8 mouse cellular contexts compared by ENCODE assay signal in the genomic region with DNA sequence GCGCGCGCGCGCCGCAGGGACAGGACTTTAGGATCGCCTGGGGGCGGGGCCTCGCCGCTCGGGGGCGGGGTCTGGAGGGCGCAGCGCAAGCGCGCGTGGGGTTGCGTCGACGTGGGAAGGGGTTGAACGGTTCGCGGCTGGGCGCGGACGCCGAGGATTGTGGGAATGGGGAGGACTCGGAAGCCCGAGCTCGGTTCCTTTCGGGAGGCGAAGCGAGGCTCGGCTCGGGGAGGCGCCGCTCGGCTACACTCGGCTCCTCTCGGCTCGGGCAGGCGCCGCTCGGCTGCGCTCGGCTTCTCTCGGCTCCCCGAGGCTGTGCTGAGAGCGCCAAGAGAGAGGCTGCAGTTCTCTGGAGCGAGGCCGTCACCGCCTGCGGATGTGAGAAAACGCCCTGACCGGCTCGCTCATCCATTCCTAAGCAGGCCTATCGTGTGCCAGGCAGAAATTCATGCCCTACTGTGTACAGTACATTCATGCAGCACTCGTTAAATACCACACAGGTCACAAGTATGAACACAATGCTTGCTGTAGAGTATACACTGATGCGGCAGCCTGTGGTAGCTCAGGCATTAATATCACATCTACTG. TPM values are rescaled to one million over a fixed set of nuclear protein-coding genes. Genes with fewer than 3 reads are reported as not detected.
DNase-seq lines count a peak whose midpoint lies in the region; ATAC-seq and TF ChIP-seq lines count a peak whose summit lies in the region.

Gene Gna11 (minus strand): TSS at position 30 of the 587 bp plus-strand sequence.

- H3K4me1 ChIP-seq in embryonic facial prominence, embryonic 13.5 days, result peaks cover 36% of the 10 kb centered on the region
- peaks cover 30% of the 10 kb centered on the region for H3K4me1 ChIP-seq in kidney, adult 2 months (ENCODE audit: control insufficient read depth, insufficient read depth, low read length)
- peaks cover 31% of the 10 kb centered on the region for H3K4me1 ChIP-seq in limb, embryonic 12.5 days (replicated peaks)
- H3K4me1 ChIP-seq in midbrain, embryonic 15.5 days, result peaks cover 37% of the 10 kb centered on the region
- H3K4me1 ChIP-seq in spleen, adult 2 months (ENCODE audit: control insufficient read depth, insufficient read depth, insufficient read length), result peaks cover 14% of the 10 kb centered on the region; the same call in 1 of the 2 replicates

- 2% methylated on average over 42 of the region's 59 CpGs for WGBS in embryonic facial prominence, embryonic 13.5 days
- WGBS in kidney, adult 2 months, result 1% methylated on average over 51 of the region's 59 CpGs
- WGBS in limb, embryonic 12.5 days, result 2% methylated on average over 59 of the region's 59 CpGs
- WGBS in midbrain, embryonic 15.5 days, result under 1% methylated on average over 59 of the region's 59 CpGs
- 1% methylated on average over 58 of the region's 59 CpGs for WGBS in spleen, adult 2 months

- TF ChIP-seq CTCF in kidney, adult 2 months (conservative IDR thresholded peaks at IDR 0.05; ENCODE audit: insufficient read depth, insufficient read length, low read depth, low read length), result no peak
- no peak for TF ChIP-seq CTCF in spleen, adult 2 months (IDR thresholded peaks at IDR 0.05; ENCODE audit: extremely low read depth, insufficient read depth, insufficient read length, insufficient replicate concordance)

- peak within 1 kb of the TSS; percentile 98 for H3K9ac ChIP-seq in embryonic facial prominence, embryonic 13.5 days
- H3K9ac ChIP-seq in limb, embryonic 12.5 days (replicated peaks), result peak within 1 kb of the TSS; percentile 93
- H3K9ac ChIP-seq in midbrain, embryonic 15.5 days, result peak within 1 kb of the TSS; percentile 77

- H3K27me3 ChIP-seq in embryonic facial prominence, embryonic 13.5 days, result no peaks in the 10 kb centered on the region
- H3K27me3 ChIP-seq in kidney, adult 2 months (replicated peaks; ENCODE audit: control insufficient read depth, insufficient read depth, low read length), result no peaks in the 10 kb centered on the region
- no peaks in the 10 kb centered on the region for H3K27me3 ChIP-seq in limb, embryonic 12.5 days
- H3K27me3 ChIP-seq in midbrain, embryonic 15.5 days (replicated peaks), result no peaks in the 10 kb centered on the region
- H3K27me3 ChIP-seq in spleen, adult 2 months (ENCODE audit: control insufficient read depth, insufficient read depth, low read length), result no peaks in the 10 kb centered on the region

- peak within 1 kb of the TSS; percentile 97 for H3K4me2 ChIP-seq in embryonic facial prominence, embryonic 13.5 days
- H3K4me2 ChIP-seq in limb, embryonic 12.5 days, result peak within 1 kb of the TSS; percentile 93
- peak within 1 kb of the TSS; percentile 82 for H3K4me2 ChIP-seq in midbrain, embryonic 15.5 days

- H3K27ac ChIP-seq in embryonic facial prominence, embryonic 13.5 days, result peak within 1 kb of the TSS; percentile 74
- peak within 1 kb of the TSS; percentile 84 for H3K27ac ChIP-seq in kidney, adult 2 months (ENCODE audit: insufficient read depth, low read depth, low read length)
- peak within 1 kb of the TSS; percentile 80 for H3K27ac ChIP-seq in limb, embryonic 12.5 days
- H3K27ac ChIP-seq in midbrain, embryonic 15.5 days, result peak within 1 kb of the TSS; percentile 89
- H3K27ac ChIP-seq in spleen, adult 2 months (ENCODE audit: insufficient read depth, low read length), result peak within 1 kb of the TSS; percentile 83

- peak; percentile 100 for DNase-seq in 3134 (ENCODE audit: extremely low read depth, insufficient read length, low spot score)
- DNase-seq in adrenal gland, postnatal 36 days, result peak; percentile 100
- DNase-seq in heart, adult 18-20 months, result peak; percentile 100
- DNase-seq in kidney, adult 2 months, result peak; percentile 100
- peak; percentile 92 to 100 for DNase-seq in spleen, adult 2 months (ENCODE audit: low read depth in 1 of 2, low spot score in 2 of 2)

- no peak for TF ChIP-seq POLR2A in kidney, adult 2 months (IDR thresholded peaks at IDR 0.05; ENCODE audit: low read depth, low read length)
- no peak for TF ChIP-seq POLR2A in spleen, adult 2 months (IDR thresholded peaks at IDR 0.05; ENCODE audit: low read depth, low read length)

- ATAC-seq in embryonic facial prominence, embryonic 13.5 days (ENCODE audit: insufficient number of reproducible peaks, insufficient read depth, low FRiP score, low TSS enrichment, low read depth), result peak; percentile 93
- ATAC-seq in limb, embryonic 12.5 days (ENCODE audit: insufficient number of reproducible peaks, insufficient read depth, low FRiP score, low TSS enrichment, low read depth), result peak; percentile 92
- ATAC-seq in midbrain, embryonic 15.5 days (replicated peaks), result peak; percentile 97

- peak within 1 kb of the TSS; percentile 99 for H3K4me3 ChIP-seq in embryonic facial prominence, embryonic 13.5 days
- H3K4me3 ChIP-seq in kidney, adult 2 months (ENCODE audit: insufficient read depth, low read depth, low read length), result peak within 1 kb of the TSS; percentile 93
- peak within 1 kb of the TSS; percentile 97 for H3K4me3 ChIP-seq in limb, embryonic 12.5 days (replicated peaks)
- H3K4me3 ChIP-seq in midbrain, embryonic 15.5 days, result peak within 1 kb of the TSS; percentile 76
- H3K4me3 ChIP-seq in spleen, adult 2 months (ENCODE audit: extremely low read depth, insufficient read depth, insufficient read length), result peak within 1 kb of the TSS; percentile 82

- H3K36me3 ChIP-seq in embryonic facial prominence, embryonic 13.5 days, result peaks cover 24% of the 10 kb centered on the region
- H3K36me3 ChIP-seq in kidney, adult 2 months (ENCODE audit: control insufficient read depth, insufficient read depth, low read length), result no peaks in the 10 kb centered on the region
- peaks cover 13% of the 10 kb centered on the region for H3K36me3 ChIP-seq in limb, embryonic 12.5 days
- H3K36me3 ChIP-seq in midbrain, embryonic 15.5 days (replicated peaks), result no peaks in the 10 kb centered on the region
- no peaks in the 10 kb centered on the region for H3K36me3 ChIP-seq in spleen, adult 2 months (ENCODE audit: control insufficient read depth, insufficient read depth, low read length)

- H3K9me3 ChIP-seq in embryonic facial prominence, embryonic 13.5 days, result no peaks in the 10 kb centered on the region
- H3K9me3 ChIP-seq in limb, embryonic 12.5 days, result no peaks in the 10 kb centered on the region
- H3K9me3 ChIP-seq in midbrain, embryonic 15.5 days, result no peaks in the 10 kb centered on the region

RNA-seq across cellular contexts. Expression of gene Gna11, which starts in this region (rescaled TPM):
- 10 to 100 TPM; 79.2 to 84.2 TPM for total RNA-seq in adrenal gland, postnatal 36 days (2021)
- 84.2 and 90.1 TPM in 2 replicates for polyA plus RNA-seq in embryonic facial prominence, embryonic 13.5 days (2015; fragmentation: Nextera tagmentation; extraction: Ambion mirVana)
- total RNA-seq in heart, adult 18-20 months (2021), result 10 to 100 TPM; 47.8 to 49.8 TPM
- 93.0 and 107 TPM in 2 replicates for polyA plus RNA-seq in kidney, adult 2 months (2012; rRNA removed)
- 82.9 and 86.1 TPM in 2 replicates for polyA plus RNA-seq in limb, embryonic 12.5 days (2016; fragmentation: Nextera tagmentation; extraction: Ambion mirVana)
- polyA plus RNA-seq in midbrain, embryonic 15.5 days (2015; fragmentation: Nextera tagmentation; extraction: Ambion mirVana), result 100 and 101 TPM in 2 replicates
- 33.8 and 38.9 TPM in 2 replicates for polyA plus RNA-seq in spleen, adult 2 months (2012; rRNA removed)

Comparison
In these comparisons a context has a peak if more than half of its experiments do, and no peak if none do; other contexts are left out.
1. Peak in every context shown above with its lines: DNase-seq, ATAC-seq, H3K4me3 ChIP-seq and H3K27ac ChIP-seq.